Mouse (Mus musculus): ENCODE measurements around the gene Gm9040. TPM values are rescaled to one million over a fixed set of nuclear protein-coding genes. Genes with fewer than 3 reads are reported as not detected.
"Not testable (repeated sequence)": the region's sequence is repeated elsewhere in the genome, so short reads cannot be mapped to it uniquely, and the experiment has no call there.

Gene Gm9040
- polyA plus RNA-seq, 1 experiment from 2014 or later = not detected

DNA sequence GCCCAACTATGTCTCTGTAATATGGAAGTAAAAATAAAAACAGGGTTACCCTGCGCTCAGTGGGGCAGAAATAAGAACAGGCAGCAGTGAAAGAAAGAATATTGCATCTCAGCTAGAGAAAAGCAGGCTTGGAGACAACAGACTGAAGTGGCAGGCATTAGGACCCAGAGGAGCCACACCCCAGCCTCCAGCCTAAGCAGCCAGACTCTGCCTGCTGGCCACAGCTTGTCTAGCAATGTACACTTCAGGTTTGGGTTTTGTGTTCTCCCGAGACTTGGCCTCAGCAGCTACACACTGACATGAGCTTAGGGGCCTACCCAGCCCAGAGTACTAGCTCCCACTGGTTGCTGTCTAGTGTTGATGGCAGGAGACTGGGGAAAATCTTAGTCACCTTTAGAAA, 24.6 kb downstream of the Gm9040 start:
- H3K4me3 ChIP-seq (ENCODE audit: low read depth, low read length); ATAC-seq (replicated peaks; ENCODE audit: insufficient number of reproducible peaks, low FRiP score, low TSS enrichment); H3K27ac ChIP-seq (ENCODE audit: low read depth, low read length); H3K4me2 ChIP-seq; H3K27me3 ChIP-seq (ENCODE audit: control insufficient read depth, insufficient read depth, low read length); H3K9me3 ChIP-seq (replicated peaks; ENCODE audit: control insufficient read depth, low read length); H3K36me3 ChIP-seq (ENCODE audit: control insufficient read depth, insufficient read depth, low read length); H3K4me1 ChIP-seq (ENCODE audit: control insufficient read depth, insufficient read depth, low read length); H3K9ac ChIP-seq (ENCODE audit: low read depth, low read length): not testable (repeated sequence)
- WGBS (ENCODE audit: insufficient replicate concordance) = 32% methylated on average over 2 of the region's 2 CpGs

DNA sequence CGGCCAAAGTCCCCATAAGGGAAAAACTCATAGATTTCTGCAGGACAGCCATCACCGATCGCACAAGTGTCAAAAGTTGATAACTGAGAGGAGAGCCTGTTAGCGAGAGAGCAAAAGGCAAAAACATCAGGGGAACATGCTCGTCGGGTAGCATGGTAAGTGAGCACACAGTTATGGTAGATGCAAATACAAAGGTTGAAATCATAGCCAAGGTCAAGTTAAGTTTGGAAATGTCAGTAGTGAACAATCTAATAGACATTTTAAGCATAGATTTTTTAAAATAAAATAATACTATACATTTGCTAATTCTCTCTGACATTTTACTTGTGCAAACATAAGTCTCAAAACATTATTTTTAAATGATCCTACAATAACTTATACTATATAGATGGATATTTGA, 31.8 kb downstream of the Gm9040 start, which contains the start of gene Iltifb:
Iltifb (minus strand) TSS at position 101 of the 400 bp plus-strand sequence.
- 81% methylated on average over 6 of the region's 6 CpGs for WGBS (ENCODE audit: insufficient replicate concordance)
- Histone ChIP-seq H3K36me3 (ENCODE audit: control insufficient read depth, insufficient read depth, low read length) (no peaks in the 10 kb centered on the region), H3K9ac (ENCODE audit: low read depth, low read length) (no peak within 1 kb of the TSS), H3K27ac (ENCODE audit: low read depth, low read length) (no peak within 1 kb of the TSS), H3K9me3 (replicated peaks; ENCODE audit: control insufficient read depth, low read length) (no peaks in the 10 kb centered on the region), H3K27me3 (ENCODE audit: control insufficient read depth, insufficient read depth, low read length) (no peaks in the 10 kb centered on the region), H3K4me3 (ENCODE audit: low read depth, low read length) (no peak within 1 kb of the TSS), H3K4me2 (no peak within 1 kb of the TSS), H3K4me1 (ENCODE audit: control insufficient read depth, insufficient read depth, low read length) (no peaks in the 10 kb centered on the region)
- no peak for ATAC-seq (replicated peaks; ENCODE audit: insufficient number of reproducible peaks, low FRiP score, low TSS enrichment)

DNA sequence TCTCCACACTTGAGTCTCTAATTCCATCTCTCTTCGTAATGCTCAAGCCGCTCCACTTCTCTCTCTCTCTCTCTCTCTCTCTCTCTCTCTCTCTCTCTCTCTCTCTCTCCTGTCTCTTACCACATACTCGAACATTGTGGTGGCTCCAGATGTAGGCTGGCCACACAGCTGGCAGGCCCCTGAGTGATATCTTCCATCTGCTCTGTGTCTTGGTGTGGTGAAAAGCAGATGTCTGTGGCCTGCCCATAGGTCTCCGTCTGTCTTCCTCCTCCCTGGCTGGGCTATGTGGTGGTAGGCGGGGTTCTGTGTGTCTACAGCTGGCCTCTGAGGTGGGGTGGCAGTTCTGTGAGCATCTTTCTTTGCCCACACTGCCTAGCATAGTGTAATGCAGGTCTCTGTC, 43.8 kb downstream of the Gm9040 start:
- not testable (repeated sequence) for H3K4me2 ChIP-seq; H3K9ac ChIP-seq (ENCODE audit: low read depth, low read length); H3K4me3 ChIP-seq (ENCODE audit: low read depth, low read length); H3K27ac ChIP-seq (ENCODE audit: low read depth, low read length); ATAC-seq (replicated peaks; ENCODE audit: insufficient number of reproducible peaks, low FRiP score, low TSS enrichment); H3K27me3 ChIP-seq (ENCODE audit: control insufficient read depth, insufficient read depth, low read length); H3K4me1 ChIP-seq (ENCODE audit: control insufficient read depth, insufficient read depth, low read length); H3K36me3 ChIP-seq (ENCODE audit: control insufficient read depth, insufficient read depth, low read length); H3K9me3 ChIP-seq (replicated peaks; ENCODE audit: control insufficient read depth, low read length)
- 57% methylated on average over 3 of the region's 5 CpGs for WGBS (ENCODE audit: insufficient replicate concordance)

DNA sequence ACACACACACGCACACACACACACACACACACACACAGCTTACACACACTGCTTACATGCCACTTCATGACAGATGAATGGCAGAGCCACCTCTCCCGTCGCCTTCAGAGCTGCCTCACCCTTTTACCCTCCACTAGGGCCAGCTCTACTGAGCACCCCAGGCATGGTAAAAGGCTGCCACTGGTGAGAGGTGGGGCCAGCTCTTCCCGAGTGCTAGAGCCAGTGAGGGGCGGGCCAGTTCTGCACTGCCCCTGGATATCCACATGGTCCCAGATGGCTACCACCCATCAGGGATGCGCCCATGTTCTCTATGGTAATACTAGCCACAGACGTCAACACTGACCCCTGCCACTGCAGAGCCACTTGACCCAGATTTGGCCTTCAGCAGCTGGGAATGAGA, 44.2 kb downstream of the Gm9040 start:
- not testable (repeated sequence) for H3K4me2 ChIP-seq; H3K4me1 ChIP-seq (ENCODE audit: control insufficient read depth, insufficient read depth, low read length); H3K4me3 ChIP-seq (ENCODE audit: low read depth, low read length); H3K9ac ChIP-seq (ENCODE audit: low read depth, low read length); H3K27ac ChIP-seq (ENCODE audit: low read depth, low read length); H3K36me3 ChIP-seq (ENCODE audit: control insufficient read depth, insufficient read depth, low read length); ATAC-seq (replicated peaks; ENCODE audit: insufficient number of reproducible peaks, low FRiP score, low TSS enrichment); H3K9me3 ChIP-seq (replicated peaks; ENCODE audit: control insufficient read depth, low read length); H3K27me3 ChIP-seq (ENCODE audit: control insufficient read depth, insufficient read depth, low read length)
- WGBS (ENCODE audit: insufficient replicate concordance) = 62% methylated on average over 6 of the region's 7 CpGs

DNA sequence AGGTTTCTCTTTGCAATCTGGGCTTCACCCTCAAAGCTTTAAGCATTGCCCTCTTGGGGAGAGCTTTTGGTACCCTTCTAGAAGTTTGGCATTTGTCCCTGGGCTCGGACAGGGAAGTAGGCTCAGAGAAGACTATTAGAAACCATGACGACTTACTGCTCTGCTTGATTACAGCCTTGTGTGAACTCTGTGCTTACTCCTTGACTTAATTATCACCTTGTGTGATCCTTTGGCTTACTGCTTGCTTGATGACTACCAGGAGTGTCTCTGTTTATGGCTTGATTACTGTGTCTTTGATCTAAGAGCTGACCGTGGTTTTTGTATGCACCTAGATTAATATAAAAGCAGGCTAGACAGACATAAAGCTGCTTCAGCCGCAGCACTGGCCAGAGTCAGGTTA, 48.7 kb downstream of the Gm9040 start:
- H3K27ac ChIP-seq (ENCODE audit: low read depth, low read length); H3K4me1 ChIP-seq (ENCODE audit: control insufficient read depth, insufficient read depth, low read length); H3K4me2 ChIP-seq; H3K36me3 ChIP-seq (ENCODE audit: control insufficient read depth, insufficient read depth, low read length); H3K4me3 ChIP-seq (ENCODE audit: low read depth, low read length); ATAC-seq (replicated peaks; ENCODE audit: insufficient number of reproducible peaks, low FRiP score, low TSS enrichment); H3K9me3 ChIP-seq (replicated peaks; ENCODE audit: control insufficient read depth, low read length); H3K9ac ChIP-seq (ENCODE audit: low read depth, low read length); H3K27me3 ChIP-seq (ENCODE audit: control insufficient read depth, insufficient read depth, low read length): not testable (repeated sequence)
- no CpG with 5 or more reads among the region's 4 CpGs for WGBS (ENCODE audit: insufficient replicate concordance)

Other genes starting within 250 kb of the Gm9040 start
- gene Mdm1, start 185.2 kb downstream of the Gm9040 start, polyA plus RNA-seq (2014; fragmentation: Nextera tagmentation; extraction: Ambion mirVana) = 17.2 and 19.0 TPM in 2 replicates
- gene Il22, start 122.0 kb downstream of the Gm9040 start, polyA plus RNA-seq (2014; fragmentation: Nextera tagmentation; extraction: Ambion mirVana) = not detected in 2 replicates
- not detected in 2 replicates for gene Gm32717, start 86.2 kb downstream of the Gm9040 start, polyA plus RNA-seq (2014; fragmentation: Nextera tagmentation; extraction: Ambion mirVana)
- gene Gm32802, start 68.3 kb downstream of the Gm9040 start, polyA plus RNA-seq (2014; fragmentation: Nextera tagmentation; extraction: Ambion mirVana) = not detected in 2 replicates
- not detected in 2 replicates for gene Iltifb, start 31.9 kb downstream of the Gm9040 start, polyA plus RNA-seq (2014; fragmentation: Nextera tagmentation; extraction: Ambion mirVana)
- gene Gm9044, start 5.4 kb upstream of the Gm9040 start, polyA plus RNA-seq (2014; fragmentation: Nextera tagmentation; extraction: Ambion mirVana) = not detected in 2 replicates
- gene Gm9045, start 10.9 kb upstream of the Gm9040 start, polyA plus RNA-seq (2014; fragmentation: Nextera tagmentation; extraction: Ambion mirVana) = 0.11 TPM in 1 of 2 replicates, not detected in the other
- not detected in 2 replicates for gene Gm9046, start 16.3 kb upstream of the Gm9040 start, polyA plus RNA-seq (2014; fragmentation: Nextera tagmentation; extraction: Ambion mirVana)
- gene Gm9048, start 21.7 kb upstream of the Gm9040 start, polyA plus RNA-seq (2014; fragmentation: Nextera tagmentation; extraction: Ambion mirVana) = not detected in 2 replicates
- gene Gm9049, start 27.1 kb upstream of the Gm9040 start, polyA plus RNA-seq (2014; fragmentation: Nextera tagmentation; extraction: Ambion mirVana) = 0.11 TPM in 1 of 2 replicates, not detected in the other
- not detected in 2 replicates for gene Ifng, start 114.1 kb upstream of the Gm9040 start, polyA plus RNA-seq (2014; fragmentation: Nextera tagmentation; extraction: Ambion mirVana)